Mouse (Mus musculus): ENCODE data around the gene Hsf4. TPM values are rescaled to one million over a fixed set of nuclear protein-coding genes. Genes with fewer than 3 reads are reported as not detected.

The Hsf4 gene
- total RNA-seq, 2 experiments from 2014 or later: 0.84 to 1.4 TPM

DNA sequence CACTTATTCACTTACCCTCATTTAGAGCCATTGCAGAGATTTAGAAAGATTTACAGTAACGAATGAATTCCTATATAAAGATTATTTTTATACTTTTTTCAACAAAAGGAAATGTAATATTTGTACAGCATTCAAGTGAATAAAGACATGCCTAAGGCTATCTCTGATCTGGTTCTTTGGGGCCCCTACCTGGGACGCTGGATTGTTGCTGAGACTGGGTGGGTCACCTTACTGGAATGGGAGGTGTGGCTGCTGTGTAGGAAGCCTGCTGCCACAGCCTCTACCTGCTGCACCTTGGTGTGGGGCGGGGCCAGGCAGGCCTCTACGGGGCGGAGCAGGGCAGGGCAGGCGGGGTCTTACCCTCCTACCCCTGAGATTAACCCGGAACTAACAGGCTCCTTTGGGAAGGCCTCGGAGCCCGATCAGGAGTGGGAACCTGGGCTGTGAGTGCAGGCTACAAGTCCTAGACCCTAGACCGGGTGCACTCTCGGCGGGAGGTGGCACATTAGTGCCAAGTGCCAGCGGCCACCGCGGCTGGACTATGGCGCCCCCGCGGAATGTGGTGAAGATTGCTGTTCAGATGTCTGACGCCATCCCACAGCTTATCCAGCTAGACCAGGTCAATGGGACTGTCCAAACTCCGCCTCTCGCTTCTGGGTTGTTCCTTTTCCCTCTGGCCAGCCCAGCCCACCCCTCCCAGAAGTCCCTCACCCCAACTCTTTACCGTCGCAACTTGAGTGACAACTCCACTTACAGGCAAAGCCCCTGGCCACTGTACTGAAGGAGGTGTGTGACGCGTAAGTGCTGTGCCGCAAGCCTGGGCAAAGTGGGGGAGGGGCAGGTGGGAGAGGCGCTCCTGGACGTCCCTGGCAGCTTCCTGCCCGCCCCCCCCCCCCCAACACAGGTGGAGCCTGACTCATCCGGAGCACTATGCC, 35.9 kb downstream of the Hsf4 start, which contains the start of gene Elmo3:
Elmo3 (plus strand) TSS at position 391 of the 935 bp plus-strand sequence.
- peak; percentile 74 for DNase-seq

DNA sequence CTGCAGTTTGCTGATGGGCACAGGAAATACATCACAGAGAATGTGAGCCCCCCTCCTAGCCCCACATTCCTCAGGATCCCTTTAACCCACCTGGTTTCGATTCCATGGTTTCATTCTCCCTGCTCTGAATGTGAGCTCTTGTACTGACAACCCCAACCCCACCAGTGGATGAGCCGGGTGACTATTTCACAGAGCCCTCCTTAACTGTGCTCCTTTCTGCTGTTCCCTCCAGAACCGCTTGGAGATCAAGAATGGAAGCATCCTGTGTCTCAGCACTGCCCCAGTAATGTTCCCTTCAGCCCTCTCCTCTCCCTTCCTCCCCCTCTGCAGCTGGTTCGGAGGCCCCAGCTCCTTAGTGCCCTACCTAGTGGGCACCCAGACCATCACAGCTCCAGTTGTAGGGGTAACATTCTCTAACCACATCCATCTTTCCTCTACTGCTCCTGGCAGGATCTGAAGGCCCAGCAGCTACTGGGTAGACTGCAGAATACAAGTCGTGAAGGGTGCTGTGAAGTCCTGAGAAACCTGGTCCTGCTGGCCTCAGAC, 36.6 kb downstream of the Hsf4 start:
- no peak for DNase-seq

DNA sequence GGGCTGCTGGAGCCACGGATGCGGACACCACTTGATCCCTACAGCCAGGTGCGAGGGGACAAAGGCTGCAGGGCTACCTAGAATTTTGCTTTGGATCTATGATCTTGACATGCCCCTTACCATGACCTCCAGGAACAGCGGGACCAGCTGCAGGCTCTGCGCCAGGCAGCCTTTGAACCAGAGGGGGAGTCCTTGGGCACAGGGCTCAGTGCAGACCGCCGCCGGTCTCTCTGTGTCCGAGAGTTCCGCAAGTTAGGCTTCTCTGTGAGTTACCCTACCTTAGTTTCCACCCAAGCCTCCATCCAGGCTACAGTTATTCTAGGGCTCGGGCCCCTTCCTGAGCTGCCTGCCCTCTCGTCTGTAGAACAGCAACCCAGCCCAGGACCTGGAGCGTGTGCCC, 38.1 kb downstream of the Hsf4 start:
- no peak for DNase-seq

DNA sequence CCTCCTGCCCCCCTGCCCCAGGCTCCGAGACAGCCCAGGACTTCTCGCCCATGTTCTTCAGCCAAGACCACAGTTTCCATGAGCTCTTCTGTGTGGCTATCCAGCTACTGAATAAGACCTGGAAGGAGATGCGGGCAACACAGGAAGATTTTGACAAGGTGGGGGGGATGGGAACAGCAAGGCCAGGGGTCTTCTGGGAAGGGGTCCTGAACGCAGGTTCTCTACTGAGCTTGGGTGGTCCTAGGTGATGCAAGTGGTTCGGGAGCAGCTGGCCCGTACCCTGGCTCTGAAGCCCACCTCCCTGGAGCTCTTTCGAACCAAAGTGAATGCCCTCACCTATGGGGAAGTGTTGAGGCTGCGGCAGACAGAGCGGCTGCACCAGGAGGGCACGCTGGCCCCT, 38.8 kb downstream of the Hsf4 start:
- no peak for DNase-seq

DNA sequence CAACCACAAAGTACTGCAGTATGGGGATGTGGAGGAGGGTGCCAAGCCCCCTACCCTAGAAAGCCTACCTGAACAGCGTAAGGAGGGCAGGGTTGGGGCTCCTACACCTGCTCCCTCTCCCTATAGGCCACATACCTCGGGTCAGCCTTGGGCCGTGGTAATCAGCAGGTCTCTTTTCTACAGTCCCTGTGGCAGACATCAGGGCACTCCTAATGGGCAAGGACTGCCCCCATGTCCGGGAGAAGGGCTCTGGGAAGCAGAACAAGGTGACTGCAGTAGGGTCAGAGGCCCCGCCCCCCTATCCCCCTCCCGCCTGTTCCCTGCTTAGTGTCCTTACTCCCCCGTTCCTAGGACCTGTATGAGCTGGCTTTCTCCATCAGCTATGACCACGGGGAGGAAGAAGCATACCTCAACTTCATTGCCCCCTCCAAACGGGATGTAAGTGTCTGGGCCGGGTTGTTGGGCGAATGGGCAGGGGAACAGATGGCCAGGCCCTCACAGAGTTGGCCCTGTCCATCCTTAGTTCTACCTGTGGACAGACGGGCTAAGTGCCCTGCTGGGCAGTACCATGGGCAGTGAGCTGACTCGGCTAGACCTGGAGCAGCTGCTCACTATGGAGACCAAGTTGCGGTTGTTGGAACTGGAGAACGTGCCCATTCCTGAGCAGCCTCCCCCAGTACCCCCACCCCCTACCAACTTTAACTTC, 39.7 kb downstream of the Hsf4 start:
- no peak for DNase-seq

DNA sequence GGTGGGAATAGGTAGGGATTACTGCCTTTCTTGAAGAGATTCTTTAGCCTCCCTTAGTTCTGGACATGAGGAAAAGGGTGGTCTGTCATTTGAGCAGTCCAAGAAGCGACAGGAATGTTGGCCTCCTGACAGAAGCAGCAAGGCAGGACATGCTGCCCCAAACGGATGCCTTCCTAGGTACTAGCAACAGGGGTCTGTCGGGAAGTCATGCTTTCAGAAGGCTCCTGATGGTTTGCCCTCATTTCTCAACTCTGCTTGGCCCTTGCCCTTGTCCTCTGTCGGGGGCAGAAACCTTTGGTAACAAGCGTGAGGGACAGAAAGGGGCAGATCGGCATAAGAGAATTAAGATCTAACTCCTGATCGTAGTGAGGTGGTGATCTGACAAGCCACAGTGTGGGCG, 40.5 kb downstream of the Hsf4 start:
- DNase-seq: no peak

DNA sequence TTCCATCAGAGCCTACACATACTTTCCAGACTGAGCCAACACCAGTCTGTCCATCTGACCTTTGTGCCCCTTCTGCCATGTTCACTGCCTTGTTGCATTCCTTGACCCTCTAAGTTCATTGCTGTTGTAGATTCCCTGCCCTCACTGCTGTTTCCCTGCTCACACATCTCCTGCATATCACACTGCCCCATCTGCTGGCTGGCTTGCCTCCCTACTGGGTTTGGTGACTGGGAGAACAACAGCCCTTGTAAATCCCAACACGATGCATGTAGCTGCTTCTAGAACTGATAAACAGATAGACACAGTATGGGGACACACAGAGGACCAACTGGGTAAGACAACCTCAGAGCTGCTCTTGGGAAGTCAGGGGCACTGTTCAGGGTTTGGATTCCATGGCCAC, 42.1 kb downstream of the Hsf4 start:
- no peak for DNase-seq

DNA sequence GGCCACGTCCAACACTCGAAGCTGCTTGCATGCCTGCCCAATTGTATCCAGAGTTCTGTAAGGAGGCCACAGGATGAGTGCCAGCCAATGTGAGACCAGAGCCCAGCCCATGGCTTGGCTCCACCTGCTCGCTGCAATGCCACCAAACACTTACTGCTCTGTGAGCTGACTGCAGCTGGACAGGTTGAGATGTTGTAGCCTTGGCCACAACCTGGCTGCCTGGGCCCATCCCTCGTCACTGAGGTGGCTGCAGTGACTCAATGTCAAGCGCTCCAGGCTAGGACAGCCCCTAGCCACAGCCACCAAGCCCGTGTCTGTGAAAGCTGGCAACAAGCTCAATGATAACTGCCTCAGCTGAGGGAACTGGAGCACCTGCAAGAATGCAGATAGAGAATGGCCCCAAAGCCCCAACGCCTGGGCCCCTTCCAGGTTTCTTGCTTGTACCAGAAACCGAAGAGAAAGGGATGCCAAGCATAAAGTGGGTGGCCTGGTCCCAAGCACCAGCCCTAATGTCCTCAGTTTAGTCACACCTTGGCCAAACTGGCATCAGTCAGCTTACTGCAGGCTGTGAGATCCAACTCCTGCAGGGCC, 43.4 kb downstream of the Hsf4 start:
- DNase-seq: no peak

DNA sequence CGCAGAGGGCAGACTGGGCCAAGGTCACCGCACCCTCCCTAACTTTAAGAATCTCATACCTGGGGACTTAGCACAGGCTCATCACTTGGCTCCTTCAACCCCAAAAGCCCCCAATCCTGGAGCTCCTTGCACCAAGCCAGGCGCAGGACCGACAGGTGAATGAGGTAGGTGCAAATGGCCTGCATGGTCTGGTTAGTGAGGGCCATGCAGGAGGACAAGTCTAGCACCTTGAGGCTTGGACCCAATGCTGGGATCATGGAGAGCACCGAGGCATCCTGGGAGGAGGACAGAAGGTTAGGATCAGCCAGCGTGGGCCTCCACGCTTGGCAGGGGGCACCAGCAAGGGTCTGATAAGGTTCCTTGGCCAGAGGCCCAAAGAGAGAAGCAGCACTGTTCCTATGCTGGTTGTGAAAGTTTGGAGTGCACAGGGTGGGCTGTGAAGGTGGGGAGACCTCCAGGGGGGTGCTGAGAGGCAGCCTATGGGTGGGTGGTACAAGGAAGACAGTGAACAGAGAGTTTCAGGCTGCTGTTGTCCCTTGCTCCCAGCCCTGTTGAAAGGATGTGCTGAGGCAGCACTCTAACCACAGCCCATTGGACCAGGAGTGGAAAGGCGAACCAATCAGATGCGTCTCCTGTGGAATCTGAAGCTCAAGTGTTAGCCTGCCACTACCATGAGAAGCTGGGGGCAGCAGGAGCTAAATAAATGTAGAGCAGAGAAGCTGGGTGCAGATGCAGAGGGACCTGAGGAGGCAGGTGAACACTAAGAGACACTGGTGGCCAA, 44.2 kb downstream of the Hsf4 start:
- DNase-seq: no peak

DNA sequence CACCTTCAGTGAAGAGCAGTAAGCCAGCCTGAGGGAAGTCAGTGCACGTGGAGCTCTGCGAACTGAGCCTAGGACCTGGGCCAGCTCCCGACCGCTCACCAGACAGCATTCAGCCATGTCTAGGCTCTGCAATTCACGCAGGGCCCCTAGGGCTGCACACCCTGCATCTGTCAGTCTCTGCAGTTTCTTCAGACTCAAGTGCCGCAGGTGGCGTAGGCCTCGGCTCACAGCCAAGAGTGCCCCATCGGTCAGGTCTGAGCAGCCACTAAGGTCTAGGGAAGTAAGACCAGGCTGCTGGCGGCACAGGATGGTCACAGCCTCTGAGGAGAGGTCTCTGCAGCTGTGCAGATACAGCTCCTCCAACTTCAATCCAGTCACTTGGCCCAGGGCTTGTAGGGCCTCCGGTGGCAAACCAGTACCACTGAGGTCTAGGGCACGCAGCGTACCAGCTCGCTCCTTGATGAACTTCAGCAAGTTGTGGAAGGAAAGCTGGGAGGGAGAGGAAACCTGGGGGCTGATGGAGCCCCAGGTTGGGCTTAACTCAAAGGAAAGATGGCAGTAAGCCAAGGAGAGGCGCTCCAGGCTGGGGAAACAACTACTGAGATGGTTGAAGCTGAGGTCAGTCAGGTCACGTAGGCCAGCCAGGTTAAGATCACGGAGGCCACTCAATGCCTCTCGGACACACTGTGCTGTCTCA, 45.6 kb downstream of the Hsf4 start:
- DNase-seq: no peak

DNA sequence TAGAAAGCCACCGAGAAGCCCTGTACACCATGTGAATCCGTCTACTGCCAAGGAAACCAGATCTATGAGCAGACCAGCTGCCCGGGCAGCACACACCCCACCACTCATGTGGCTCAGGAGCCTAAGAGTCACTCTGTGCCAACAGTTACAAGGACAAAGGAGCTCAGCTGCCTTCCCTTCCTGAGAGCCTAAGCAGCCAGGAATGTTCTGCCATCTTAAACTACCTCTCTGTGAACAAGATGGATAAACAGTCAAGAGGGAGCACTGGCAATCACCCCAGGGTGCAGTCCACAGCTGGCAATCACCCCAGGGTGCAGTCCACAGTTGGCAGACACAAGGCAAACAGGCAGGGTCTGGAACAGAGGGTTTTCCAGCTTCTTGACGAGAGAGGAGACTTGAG, 48.3 kb downstream of the Hsf4 start:
- DNase-seq: peak; percentile 26

DNA sequence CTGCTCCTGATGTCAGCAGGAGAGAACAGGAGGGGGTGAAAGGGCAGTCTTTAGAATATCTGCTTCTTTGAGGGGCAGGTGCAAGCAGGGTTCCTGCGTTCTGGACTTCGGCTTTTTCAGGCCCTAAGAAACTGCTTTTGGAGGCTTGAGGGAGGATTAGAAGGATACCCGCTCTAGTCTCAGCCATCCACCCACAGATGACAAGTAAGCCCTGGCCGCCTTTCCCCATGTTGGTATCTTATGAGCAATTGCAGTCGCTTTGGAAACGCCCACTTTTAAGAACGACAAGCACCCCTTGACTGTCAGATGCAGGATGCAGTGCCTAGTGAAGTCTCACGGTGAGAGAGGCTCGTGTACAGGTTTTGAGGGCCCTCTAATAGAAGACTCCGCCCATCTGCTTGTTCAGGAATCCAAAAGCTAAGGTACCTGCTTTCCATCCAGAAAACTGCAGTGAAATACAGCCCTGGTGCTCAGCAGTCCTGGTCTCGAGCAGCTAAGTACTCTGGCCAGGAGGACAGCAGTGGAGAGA, 49.1 kb downstream of the Hsf4 start:
- DNase-seq: no peak

DNA sequence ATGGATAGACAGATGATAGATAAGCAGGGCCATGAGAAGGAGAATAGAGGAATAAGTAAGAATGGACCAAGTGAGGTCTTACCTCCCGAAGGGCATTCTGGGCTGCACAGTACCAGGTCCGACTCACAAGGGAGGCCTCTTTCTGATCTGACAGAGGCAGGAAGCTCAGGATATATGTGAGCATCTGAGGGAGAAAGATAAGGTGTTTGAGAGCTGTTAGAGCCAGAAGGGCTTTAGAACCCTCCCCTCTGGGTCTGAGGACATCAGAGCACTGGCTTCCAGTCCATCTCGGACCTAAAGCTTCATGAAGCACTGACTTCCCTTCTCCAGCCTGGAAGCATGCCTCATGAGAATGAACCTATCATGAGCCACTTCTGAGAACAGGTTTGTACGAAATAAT, 53.6 kb downstream of the Hsf4 start:
- DNase-seq: no peak

Small RNA genes within 50 kb of the gene (microRNA-seq; reads per million reads assigned to microRNA genes)
- gene Gm27320 (not detected), gene Mir328 (2,049 reads per million, percentile 83 among the genes with 10 or more reads in this experiment)

Other genes starting within 250 kb of the Hsf4 start
- gene Ces3a, start 221.2 kb upstream of the Hsf4 start, total RNA-seq (2021): 10 to 100 TPM; 40.6 to 68.1 TPM
- gene Ces3b, start 186.0 kb upstream of the Hsf4 start, total RNA-seq (2021): not detected
- gene Ces4a, start 138.0 kb upstream of the Hsf4 start, total RNA-seq (2021): not detected
- gene Cbfb, start 99.1 kb upstream of the Hsf4 start, total RNA-seq (2021): 10 to 100 TPM; 47.2 to 50.2 TPM
- 10 to 100 TPM; 32.3 to 35.6 TPM for gene D230025D16Rik, start 44.7 kb upstream of the Hsf4 start, total RNA-seq (2021)
- gene B3gnt9, start 14.6 kb upstream of the Hsf4 start, total RNA-seq (2021): 1 to 10 TPM; 7.7 to 7.9 TPM
- 10 to 100 TPM; 12.9 to 13.3 TPM for gene Tradd, start 5.2 kb upstream of the Hsf4 start, total RNA-seq (2021)
- gene Fbxl8, start 5.2 kb upstream of the Hsf4 start, total RNA-seq (2021): 1 to 10 TPM; 3.2 to 3.6 TPM
- gene Nol3, start 6.3 kb downstream of the Hsf4 start, total RNA-seq (2021): 10 to 100 TPM in 1 of 2 experiments, 1 to 10 TPM in 1; 9.4 to 13.1 TPM
- 1 to 10 TPM; 4.8 to 6.9 TPM for gene 4931428F04Rik, start 20.1 kb downstream of the Hsf4 start, total RNA-seq (2021)
- gene Exoc3l, start 26.3 kb downstream of the Hsf4 start, total RNA-seq (2021): 10 to 100 TPM; 14.2 to 22.8 TPM
- gene E2f4, start 27.9 kb downstream of the Hsf4 start, total RNA-seq (2021): 10 to 100 TPM; 36.3 to 41.6 TPM
- gene Elmo3, start 35.8 kb downstream of the Hsf4 start, total RNA-seq (2021): 1 to 10 TPM; 6.1 to 6.2 TPM
- 1 to 10 TPM; 5.9 to 7.9 TPM for gene Lrrc29, start 56.5 kb downstream of the Hsf4 start, total RNA-seq (2021)
- gene Tmem208, start 56.6 kb downstream of the Hsf4 start, total RNA-seq (2021): 10 to 100 TPM; 43.7 to 45.4 TPM
- gene Fhod1, start 78.2 kb downstream of the Hsf4 start, total RNA-seq (2021): 10 to 100 TPM; 11.9 to 16.5 TPM
- gene Slc9a5, start 79.0 kb downstream of the Hsf4 start, total RNA-seq (2021): 1 to 10 TPM; 1.5 to 2.6 TPM
- under 1 TPM; 0.36 to 0.51 TPM for gene Plekhg4, start 103.5 kb downstream of the Hsf4 start, total RNA-seq (2021)
- under 1 TPM; 0.15 to 0.33 TPM for gene Kctd19, start 143.7 kb downstream of the Hsf4 start, total RNA-seq (2021)
- 1 to 10 TPM; 3.3 to 3.8 TPM for gene Lrrc36, start 143.8 kb downstream of the Hsf4 start, total RNA-seq (2021)
- gene Tppp3, start 201.7 kb downstream of the Hsf4 start, total RNA-seq (2021): 100 to 1,000 TPM in 1 of 2 experiments, 10 to 100 TPM in 1; 67.9 to 106 TPM
- gene Zdhhc1, start 227.1 kb downstream of the Hsf4 start, total RNA-seq (2021): 10 to 100 TPM; 15.1 to 18.4 TPM
- gene Hsd11b2, start 249.0 kb downstream of the Hsf4 start, total RNA-seq (2021): 1 to 10 TPM; 1.9 to 2.5 TPM

All from adrenal gland, postnatal 10 days (tissue).